Mouse (Mus musculus): ENCODE results near the gene Rbm20.

- no peak for TF ChIP-seq CTCF (IDR thresholded peaks at IDR 0.05; ENCODE audit: low read depth)
- TF ChIP-seq EP300 (IDR thresholded peaks at IDR 0.05; ENCODE audit: low read depth): no peak
These were observed 51.0 kb downstream of the Rbm20 start for GRCm38 (mm10) chr19:53727886-53728669.
